Mouse (Mus musculus) embryonic fibroblast, embryonic 13.5 days (primary cell): ENCODE data around the gene Slc16a1.

Experiments
- CTCF ChIP-seq: IDR thresholded peaks from 2 replicates; pipeline ENCODE4 v1.5.1; 2011; ENCODE audit warnings: mild to moderate bottlenecking, control low read depth, low read length, moderate library complexity, borderline replicate concordance; ENCODE audit not compliant: insufficient read depth
- POLR2A ChIP-seq: IDR thresholded peaks from 2 replicates; pipeline ENCODE4 v1.6.1; 2011; ENCODE audit warnings: low read depth, mild to moderate bottlenecking, control low read depth, low read length, moderate library complexity

DNA sequence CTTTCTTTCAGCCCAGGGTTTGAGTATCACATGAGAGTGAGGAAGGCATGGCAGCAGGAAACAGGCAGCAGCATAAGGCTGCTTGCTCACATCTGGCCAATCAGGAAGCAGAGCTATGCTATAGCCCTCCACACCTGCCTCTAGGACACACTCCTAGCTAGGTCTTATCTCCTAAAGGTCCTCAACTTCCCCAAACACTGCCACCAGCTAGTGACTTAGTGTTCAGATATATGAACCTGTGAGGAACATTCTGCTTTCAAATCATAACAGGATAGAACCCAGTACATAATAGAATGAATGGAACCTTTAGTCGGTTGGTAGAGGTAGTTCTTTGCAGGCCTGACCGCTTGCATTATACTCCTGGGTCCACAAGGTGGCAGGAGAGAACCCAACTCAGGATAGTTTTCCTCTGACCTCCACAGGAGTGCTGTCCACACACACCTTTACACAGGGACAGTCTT, 5.4 kb downstream of the Slc16a1 start:
- no peak; the same call in 1 of the 2 replicates for TF ChIP-seq CTCF
- no peak for TF ChIP-seq POLR2A
